Mouse (Mus musculus): ENCODE measurements around the gene Cd59b.
"Not testable (repeated sequence)": the region's sequence is repeated elsewhere in the genome, so short reads cannot be mapped to it uniquely, and the experiment has no call there.

Cd59b gene

GRCm38 (mm10) chr2:104114898-104115297 lies 45.2 kb downstream of the Cd59b start:
- DNase-seq (ENCODE audit: low read depth, low spot score) = no peak

DNA sequence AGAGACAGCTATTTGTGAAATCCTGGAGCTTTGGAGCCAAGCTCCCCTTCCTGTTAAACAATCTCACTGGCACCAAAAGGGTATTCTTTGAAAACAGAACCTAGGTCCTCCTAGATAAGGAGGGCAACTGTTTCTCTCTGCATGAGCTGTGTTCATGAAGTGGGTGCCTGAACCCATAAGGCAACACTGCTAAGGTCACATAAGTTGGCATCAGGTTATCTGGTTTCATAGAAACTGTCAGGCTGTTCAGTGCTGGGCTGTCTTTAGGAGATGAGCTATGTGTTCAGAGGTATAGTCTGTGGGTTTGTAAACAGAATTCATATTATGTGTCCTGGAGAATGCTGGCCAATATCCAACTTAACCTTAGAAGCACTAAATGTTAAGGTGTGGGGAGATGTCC lies 47.5 kb downstream of the Cd59b start:
- DNase-seq (ENCODE audit: low read depth, low spot score) = not testable (repeated sequence)

- DNase-seq (ENCODE audit: low read depth, low spot score) = no peak
Measured at GRCm38 (mm10) chr2:104119097-104119496, 49.4 kb downstream of the Cd59b start.

- no peak for DNase-seq (ENCODE audit: low read depth, low spot score)
Measured at GRCm38 (mm10) chr2:104120312-104120711, 50.7 kb downstream of the Cd59b start.

DNA sequence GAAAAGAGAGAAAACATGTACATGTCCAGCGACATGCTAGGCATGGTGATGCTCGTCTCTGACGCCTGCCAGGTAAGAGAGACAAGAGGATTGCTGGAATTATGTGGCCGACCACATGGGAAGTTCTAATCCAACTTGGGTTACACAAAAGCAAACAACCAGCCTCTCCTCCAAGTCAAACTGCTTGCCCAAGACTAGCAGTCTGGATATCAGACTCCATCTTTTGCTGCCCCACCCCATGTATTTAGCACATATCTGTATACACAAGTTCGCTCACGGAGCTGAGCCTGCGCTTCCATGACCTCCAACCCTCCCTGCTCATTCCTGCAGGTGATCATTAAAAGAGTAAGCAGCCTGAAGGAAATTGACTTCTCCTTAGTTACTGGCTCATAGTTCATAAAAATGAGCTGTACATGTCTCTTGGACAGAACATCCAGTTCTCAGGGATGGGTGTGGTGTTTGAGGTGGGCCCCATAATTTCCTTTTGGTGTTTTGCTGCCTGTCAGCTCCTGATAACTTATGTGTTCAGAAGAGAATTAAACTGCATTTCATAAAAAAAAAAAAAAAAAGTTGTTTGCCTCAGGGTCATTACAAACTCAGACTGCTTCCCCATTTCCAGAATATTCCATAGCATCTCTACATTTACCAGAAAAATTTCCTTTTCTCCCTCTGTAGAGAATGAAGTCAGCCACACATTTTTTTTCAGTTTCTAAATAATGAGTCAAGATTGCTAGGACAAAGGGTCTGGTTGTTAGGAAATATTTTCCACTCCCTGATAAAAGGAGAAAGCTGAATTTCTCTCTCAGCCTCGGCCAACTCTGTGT lies 52.2 kb downstream of the Cd59b start:
- DNase-seq (ENCODE audit: low read depth, low spot score) = no peak

- DNase-seq (ENCODE audit: low read depth, low spot score) = peak; percentile 93
Measured at GRCm38 (mm10) chr2:104122505-104123378, 53.1 kb downstream of the Cd59b start, which contains the start of gene A930018P22Rik. TSS of gene A930018P22Rik (plus strand) at chr2:104122769.

GRCm38 (mm10) chr2:104123540-104123939 lies 53.9 kb downstream of the Cd59b start:
- no peak for DNase-seq (ENCODE audit: low read depth, low spot score)

GRCm38 (mm10) chr2:104124071-104124470 lies 54.4 kb downstream of the Cd59b start:
- no peak for DNase-seq (ENCODE audit: low read depth, low spot score)

DNA sequence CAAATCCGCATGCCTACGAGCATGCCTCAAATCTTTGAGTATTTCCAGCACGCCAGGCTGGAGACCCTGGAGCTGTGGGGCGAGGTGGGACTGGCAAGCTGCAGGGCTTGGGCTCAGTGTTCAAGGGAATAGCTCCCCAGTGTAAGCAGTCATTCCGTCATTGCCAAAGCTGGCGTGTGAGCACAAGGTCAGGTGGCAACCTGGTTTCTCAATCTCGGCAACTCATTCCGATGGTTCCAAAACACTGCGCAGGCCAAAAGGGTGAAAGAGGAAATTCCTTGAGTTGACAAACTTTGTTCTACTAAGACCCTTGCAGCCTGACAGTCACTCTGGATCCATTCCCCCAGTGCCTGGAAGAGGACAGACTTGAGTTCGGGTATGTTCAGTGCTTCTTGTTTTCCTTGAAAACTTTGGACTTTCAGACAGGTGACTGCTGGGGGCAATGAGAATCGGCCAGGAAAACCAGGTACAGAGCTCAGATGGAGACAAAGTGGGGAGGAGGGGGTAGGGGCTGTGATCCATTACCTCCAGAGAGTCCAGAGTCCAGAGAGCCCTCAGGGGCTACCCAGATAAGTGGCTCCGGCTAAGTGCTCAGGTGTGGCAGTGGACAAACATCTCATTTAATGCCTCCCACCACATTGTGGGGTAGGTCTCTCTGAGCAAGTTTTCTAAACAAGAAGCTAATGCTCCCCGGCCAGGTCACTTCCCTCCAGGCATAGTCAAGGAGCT lies 59.3 kb downstream of the Cd59b start:
- no peak for DNase-seq (ENCODE audit: low read depth, low spot score)

GRCm38 (mm10) chr2:104130165-104130564 lies 60.5 kb downstream of the Cd59b start:
- DNase-seq (ENCODE audit: low read depth, low spot score) = no peak

GRCm38 (mm10) chr2:104130969-104131368 lies 61.3 kb downstream of the Cd59b start:
- DNase-seq (ENCODE audit: low read depth, low spot score) = no peak

DNA sequence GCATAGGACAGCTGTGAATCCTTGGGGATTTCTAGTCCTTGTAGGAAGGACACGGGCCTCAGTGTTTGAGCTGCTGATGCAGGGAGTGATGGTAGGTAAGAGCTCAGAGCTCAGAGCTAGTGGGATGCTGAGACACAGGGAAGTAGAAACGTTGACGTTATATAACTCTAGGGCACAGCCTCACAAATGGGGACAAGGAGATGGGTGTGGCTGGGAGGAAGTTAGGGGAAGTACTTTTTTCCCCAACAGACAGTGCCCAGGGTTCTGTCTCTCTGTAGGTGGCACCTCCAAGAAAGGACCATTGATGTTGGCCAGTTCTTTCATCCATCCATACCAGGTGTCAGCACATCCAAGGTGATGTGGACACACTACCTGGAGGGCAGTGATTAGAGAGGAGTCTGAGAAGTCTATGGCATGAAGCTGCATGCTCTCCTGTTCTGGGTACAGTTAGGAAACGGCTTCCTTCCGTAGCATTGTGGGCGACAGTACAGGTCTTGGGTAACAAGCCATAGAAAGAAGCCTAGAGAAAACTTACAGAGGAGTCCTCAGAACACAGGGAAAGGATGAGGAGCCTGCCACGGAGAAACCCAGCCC lies 62.7 kb downstream of the Cd59b start:
- no peak for DNase-seq (ENCODE audit: low read depth, low spot score)

DNA sequence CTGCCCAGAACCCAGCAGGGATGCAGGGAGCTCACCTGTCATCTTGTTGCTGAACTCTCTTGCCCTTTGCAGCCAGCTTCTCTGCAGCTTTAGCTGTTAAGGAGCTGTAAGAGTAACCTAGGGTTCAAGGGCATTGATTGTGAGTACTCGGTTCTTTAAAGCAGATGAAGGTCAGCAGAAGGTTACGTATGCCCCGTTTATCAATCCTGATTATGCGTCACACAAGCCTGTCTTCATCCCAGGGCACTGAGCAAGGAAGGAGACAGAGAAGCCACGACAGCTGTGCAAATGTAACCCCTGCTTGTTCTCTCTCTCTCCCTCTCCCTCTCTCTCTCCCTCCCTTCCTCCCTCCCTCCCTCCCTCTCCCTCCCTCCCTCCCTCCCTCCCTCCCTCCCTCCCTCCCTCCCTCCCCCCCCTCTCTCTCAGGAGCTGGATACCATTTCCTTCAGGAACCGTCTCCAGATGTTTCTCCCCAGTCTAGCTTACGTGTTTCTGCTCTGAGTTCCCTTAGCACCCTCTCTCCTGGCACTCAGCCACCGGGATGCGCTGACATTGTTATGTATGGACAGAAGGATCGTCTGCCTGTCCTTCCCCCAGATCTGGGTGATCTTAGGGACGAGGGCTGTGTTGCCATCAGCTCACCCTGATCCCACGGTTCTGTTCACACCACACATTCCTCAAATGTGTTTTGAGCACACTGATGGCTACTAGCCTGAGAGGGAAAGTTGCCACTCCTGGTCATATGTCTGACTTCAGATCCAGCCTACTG lies 63.6 kb downstream of the Cd59b start:
- DNase-seq (ENCODE audit: low read depth, low spot score) = no peak

GRCm38 (mm10) chr2:104134150-104135056 lies 64.8 kb downstream of the Cd59b start:
- peak; percentile 89 for DNase-seq (ENCODE audit: low read depth, low spot score)

- DNase-seq (ENCODE audit: low read depth, low spot score) = no peak
Measured at GRCm38 (mm10) chr2:104135920-104136319, 66.3 kb downstream of the Cd59b start.

Measured in mesoderm, embryonic 11.5 days (tissue).